Mouse (Mus musculus): ENCODE measurements at regions not wholly inside any gene's neighbourhood (a gene's known extent, or its start where the extent isn't known, plus 50 kb on each side); places are given as distances from the start of the nearest gene placed in this dataset.

- Histone ChIP-seq H3K27ac (ENCODE audit: insufficient read depth, low read length) (no peak overlapping the region), H3K9ac (ENCODE audit: low read depth, poor library complexity, severe bottlenecking) (no peak overlapping the region), H3K4me3 (ENCODE audit: low read depth, low read length) (no peak overlapping the region), H3K36me3 (ENCODE audit: control insufficient read depth, insufficient read depth, low read length, poor library complexity, severe bottlenecking) (no peaks in the 10 kb centered on the region), H3K4me1 (ENCODE audit: control insufficient read depth, insufficient read depth, low read length) (no peaks in the 10 kb centered on the region), H3K27me3 (ENCODE audit: control insufficient read depth, insufficient read depth, low read length, poor library complexity, severe bottlenecking) (no peaks in the 10 kb centered on the region; the same call in 1 of the 2 replicates), H3K9me3 (replicated peaks; ENCODE audit: control insufficient read depth, insufficient read depth, low read length, poor library complexity, severe bottlenecking) (no peaks in the 10 kb centered on the region)
- TF ChIP-seq POLR2A (IDR thresholded peaks at IDR 0.05; ENCODE audit: insufficient read depth, low read length) = no peak
- TF ChIP-seq EP300 (IDR thresholded peaks at IDR 0.05; ENCODE audit: insufficient read depth, low read depth, low read length) = no peak
- TF ChIP-seq CTCF (IDR thresholded peaks at IDR 0.05; ENCODE audit: low read depth, low read length) = no peak
Measured at GRCm38 (mm10) chr12:10638591-10638990, 248.0 kb downstream of the Rdh14 start.

GRCm38 (mm10) chr12:10654466-10655184 is 264.1 kb downstream of the Rdh14 start:
- Histone ChIP-seq H3K36me3 (ENCODE audit: control insufficient read depth, insufficient read depth, low read length, poor library complexity, severe bottlenecking) (no peaks in the 10 kb centered on the region), H3K27me3 (ENCODE audit: control insufficient read depth, insufficient read depth, low read length, poor library complexity, severe bottlenecking) (no peaks in the 10 kb centered on the region), H3K9ac (ENCODE audit: low read depth, poor library complexity, severe bottlenecking) (no peak overlapping the region), H3K9me3 (replicated peaks; ENCODE audit: control insufficient read depth, insufficient read depth, low read length, poor library complexity, severe bottlenecking) (no peaks in the 10 kb centered on the region), H3K4me3 (ENCODE audit: low read depth, low read length) (no peak overlapping the region), H3K4me1 (ENCODE audit: control insufficient read depth, insufficient read depth, low read length) (no peaks in the 10 kb centered on the region), H3K27ac (ENCODE audit: insufficient read depth, low read length) (no peak overlapping the region)
- TF ChIP-seq EP300 (IDR thresholded peaks at IDR 0.05; ENCODE audit: insufficient read depth, low read depth, low read length) = no peak
- TF ChIP-seq POLR2A (IDR thresholded peaks at IDR 0.05; ENCODE audit: insufficient read depth, low read length) = no peak
- TF ChIP-seq CTCF (IDR thresholded peaks at IDR 0.05; ENCODE audit: low read depth, low read length) = no peak

GRCm38 (mm10) chr12:10655185-10655544 is 264.6 kb downstream of the Rdh14 start:
- no peaks in the 10 kb centered on the region for H3K27me3 ChIP-seq (ENCODE audit: control insufficient read depth, insufficient read depth, low read length, poor library complexity, severe bottlenecking)
- TF ChIP-seq POLR2A (IDR thresholded peaks at IDR 0.05; ENCODE audit: insufficient read depth, low read length) (no peak), CTCF (IDR thresholded peaks at IDR 0.05; ENCODE audit: low read depth, low read length) (no peak), EP300 (IDR thresholded peaks at IDR 0.05; ENCODE audit: insufficient read depth, low read depth, low read length) (no peak)
- H3K36me3 ChIP-seq (ENCODE audit: control insufficient read depth, insufficient read depth, low read length, poor library complexity, severe bottlenecking) = no peaks in the 10 kb centered on the region
- H3K27ac ChIP-seq (ENCODE audit: insufficient read depth, low read length) = no peak overlapping the region
- no peaks in the 10 kb centered on the region for H3K9me3 ChIP-seq (replicated peaks; ENCODE audit: control insufficient read depth, insufficient read depth, low read length, poor library complexity, severe bottlenecking)
- no peaks in the 10 kb centered on the region for H3K4me1 ChIP-seq (ENCODE audit: control insufficient read depth, insufficient read depth, low read length)
- H3K4me3 ChIP-seq (ENCODE audit: low read depth, low read length) = no peak overlapping the region
- no peak overlapping the region for H3K9ac ChIP-seq (ENCODE audit: low read depth, poor library complexity, severe bottlenecking)

GRCm38 (mm10) chr12:10658826-10659225 is 268.3 kb downstream of the Rdh14 start:
- H3K27me3 ChIP-seq (ENCODE audit: control insufficient read depth, insufficient read depth, low read length, poor library complexity, severe bottlenecking) = no peaks in the 10 kb centered on the region
- H3K27ac ChIP-seq (ENCODE audit: insufficient read depth, low read length) = no peak overlapping the region
- H3K36me3 ChIP-seq (ENCODE audit: control insufficient read depth, insufficient read depth, low read length, poor library complexity, severe bottlenecking) = no peaks in the 10 kb centered on the region
- no peak overlapping the region for H3K4me3 ChIP-seq (ENCODE audit: low read depth, low read length)
- no peak for TF ChIP-seq EP300 (IDR thresholded peaks at IDR 0.05; ENCODE audit: insufficient read depth, low read depth, low read length)
- no peak for TF ChIP-seq CTCF (IDR thresholded peaks at IDR 0.05; ENCODE audit: low read depth, low read length)
- TF ChIP-seq POLR2A (IDR thresholded peaks at IDR 0.05; ENCODE audit: insufficient read depth, low read length) = no peak
- H3K4me1 ChIP-seq (ENCODE audit: control insufficient read depth, insufficient read depth, low read length) = no peaks in the 10 kb centered on the region
- H3K9ac ChIP-seq (ENCODE audit: low read depth, poor library complexity, severe bottlenecking) = no peak overlapping the region
- no peaks in the 10 kb centered on the region for H3K9me3 ChIP-seq (replicated peaks; ENCODE audit: control insufficient read depth, insufficient read depth, low read length, poor library complexity, severe bottlenecking)

GRCm38 (mm10) chr12:10686747-10687146 is 296.2 kb downstream of the Rdh14 start:
- H3K27ac ChIP-seq (ENCODE audit: insufficient read depth, low read length) = no peak overlapping the region
- no peaks in the 10 kb centered on the region for H3K36me3 ChIP-seq (ENCODE audit: control insufficient read depth, insufficient read depth, low read length, poor library complexity, severe bottlenecking)
- H3K9ac ChIP-seq (ENCODE audit: low read depth, poor library complexity, severe bottlenecking) = no peak overlapping the region
- TF ChIP-seq CTCF (IDR thresholded peaks at IDR 0.05; ENCODE audit: low read depth, low read length) = no peak
- no peak for TF ChIP-seq POLR2A (IDR thresholded peaks at IDR 0.05; ENCODE audit: insufficient read depth, low read length)
- TF ChIP-seq EP300 (IDR thresholded peaks at IDR 0.05; ENCODE audit: insufficient read depth, low read depth, low read length) = no peak
- H3K4me3 ChIP-seq (ENCODE audit: low read depth, low read length) = no peak overlapping the region
- no peaks in the 10 kb centered on the region for H3K9me3 ChIP-seq (replicated peaks; ENCODE audit: control insufficient read depth, insufficient read depth, low read length, poor library complexity, severe bottlenecking)
- no peaks in the 10 kb centered on the region for H3K27me3 ChIP-seq (ENCODE audit: control insufficient read depth, insufficient read depth, low read length, poor library complexity, severe bottlenecking)
- H3K4me1 ChIP-seq (ENCODE audit: control insufficient read depth, insufficient read depth, low read length) = no peaks in the 10 kb centered on the region
